ENCODE assay signal across 15 mouse cellular contexts in the genomic region with DNA sequence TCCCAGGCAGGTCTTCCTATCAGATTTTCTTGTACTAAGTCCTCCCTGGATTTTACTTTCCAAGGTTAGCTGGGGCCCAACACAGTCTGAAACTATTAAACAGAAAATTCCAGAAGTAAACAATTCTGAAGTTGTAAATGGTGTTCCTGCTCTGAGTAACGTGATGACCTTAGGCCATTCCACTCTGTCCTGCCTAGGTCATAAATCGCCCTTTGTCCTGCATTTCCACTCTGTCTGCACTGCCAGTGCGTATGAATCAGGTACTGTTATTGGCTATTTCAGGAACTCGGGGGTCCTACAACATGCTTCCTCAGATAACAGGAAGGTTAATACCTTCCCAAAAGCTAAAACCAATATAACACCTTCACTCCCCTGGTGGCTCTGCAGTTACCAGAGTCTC. TPM values are rescaled to one million over a fixed set of nuclear protein-coding genes. Genes with fewer than 3 reads are reported as not detected.
DNase-seq lines count a peak whose midpoint lies in the region; ATAC-seq and TF ChIP-seq lines count a peak whose summit lies in the region.
"Had no signal": no experiment of that assay in that cellular context is flagged by ENCODE, and none has a peak within 500 bp of the region (broad histone marks: within the 10 kb centered on the region; RNA-seq: fewer than 3 reads in every experiment).

No protein-coding gene starts in this region.

- H3K36me3 ChIP-seq in heart, embryonic 16.5 days (ENCODE audit: control insufficient read depth, insufficient read depth) = no peaks in the 10 kb centered on the region
- no peaks in the 10 kb centered on the region for H3K36me3 ChIP-seq in heart, embryonic 10.5 days
- H3K36me3 ChIP-seq in liver, adult 2 months (ENCODE audit: control insufficient read depth, insufficient read depth, low read length) = no peaks in the 10 kb centered on the region
- H3K36me3 ChIP-seq in liver, embryonic 11.5 days (ENCODE audit: control insufficient read depth, insufficient read depth, low read length) = no peaks in the 10 kb centered on the region
- no peaks in the 10 kb centered on the region for H3K36me3 ChIP-seq in kidney, postnatal 0 days (ENCODE audit: insufficient read depth, low read length)
- H3K36me3 ChIP-seq in midbrain, postnatal 0 days (ENCODE audit: insufficient read depth, low read length) = no peaks in the 10 kb centered on the region
- H3K36me3 ChIP-seq: embryonic facial prominence, embryonic 13.5 days; neural tube, embryonic 13.5 days had no signal

- no peak for TF ChIP-seq POLR2A in liver, adult 2 months (IDR thresholded peaks at IDR 0.05; ENCODE audit: extremely low read depth, insufficient read depth, low read length)

- no peaks in the 10 kb centered on the region for H3K27me3 ChIP-seq in heart, embryonic 16.5 days (ENCODE audit: control insufficient read depth, insufficient read depth, low read length)
- no peaks in the 10 kb centered on the region for H3K27me3 ChIP-seq in heart, embryonic 10.5 days (ENCODE audit: insufficient read depth, poor library complexity, severe bottlenecking)
- H3K27me3 ChIP-seq in liver, adult 2 months (ENCODE audit: control insufficient read depth, insufficient read depth, low read length) = no peaks in the 10 kb centered on the region
- H3K27me3 ChIP-seq in liver, embryonic 11.5 days (replicated peaks; ENCODE audit: control insufficient read depth, insufficient read depth, low read length) = no peaks in the 10 kb centered on the region
- H3K27me3 ChIP-seq in kidney, postnatal 0 days (ENCODE audit: insufficient read depth, low read length) = no peaks in the 10 kb centered on the region
- H3K27me3 ChIP-seq in midbrain, postnatal 0 days (ENCODE audit: insufficient read depth, low read length) = no peaks in the 10 kb centered on the region
- H3K27me3 ChIP-seq: embryonic facial prominence, embryonic 13.5 days; limb, embryonic 15.5 days had no signal

- DNase-seq in heart, embryonic 10.5 days (ENCODE audit: low spot score) = no peak
- DNase-seq in liver, adult 2 months (ENCODE audit: extremely low read depth, low read depth, low spot score) = peak; percentile 88
- DNase-seq in liver, embryonic 11.5 days (ENCODE audit: low spot score) = no peak
- DNase-seq in kidney, postnatal 0 days (ENCODE audit: low spot score) = peak; percentile 48
- no peak for DNase-seq in midbrain, postnatal 0 days (ENCODE audit: low spot score)
- DNase-seq: cerebellum, postnatal 10 days; heart, postnatal 4 days; spleen, adult 18-20 months; thymus, postnatal 36 days had no signal

- no peak overlapping the region for H3K4me3 ChIP-seq in heart, embryonic 16.5 days (ENCODE audit: low read length)
- H3K4me3 ChIP-seq in heart, embryonic 10.5 days = no peak overlapping the region
- no peak overlapping the region for H3K4me3 ChIP-seq in liver, adult 2 months (ENCODE audit: insufficient read depth, low read depth, low read length)
- H3K4me3 ChIP-seq in liver, embryonic 11.5 days (ENCODE audit: low read depth, low read length) = no peak overlapping the region
- H3K4me3 ChIP-seq in kidney, postnatal 0 days (replicated peaks; ENCODE audit: low read depth, low read length) = no peak overlapping the region
- no peak overlapping the region for H3K4me3 ChIP-seq in midbrain, postnatal 0 days (ENCODE audit: low read depth, low read length)
- H3K4me3 ChIP-seq: embryonic facial prominence, embryonic 13.5 days; limb, embryonic 15.5 days; neural tube, embryonic 13.5 days had no signal

- 61% methylated on average over 4 of the region's 4 CpGs for WGBS in heart, embryonic 16.5 days
- 65% methylated on average over 4 of the region's 4 CpGs for WGBS in heart, embryonic 10.5 days
- WGBS in liver, adult 2 months = 10% methylated on average over 4 of the region's 4 CpGs
- WGBS in liver, embryonic 11.5 days = 54% methylated on average over 4 of the region's 4 CpGs
- 27% methylated on average over 4 of the region's 4 CpGs for WGBS in kidney, postnatal 0 days
- 86% methylated on average over 4 of the region's 4 CpGs for WGBS in midbrain, postnatal 0 days

- peaks cover 5% of the 10 kb centered on the region; the same call in 1 of the 2 replicates for H3K4me1 ChIP-seq in heart, embryonic 16.5 days (ENCODE audit: control insufficient read depth, insufficient read depth, low read length)
- peaks cover 26% of the 10 kb centered on the region for H3K4me1 ChIP-seq in heart, embryonic 10.5 days
- peaks cover 8% of the 10 kb centered on the region for H3K4me1 ChIP-seq in liver, adult 2 months (ENCODE audit: control insufficient read depth, insufficient read depth, low read length)
- H3K4me1 ChIP-seq in liver, embryonic 11.5 days (replicated peaks; ENCODE audit: control insufficient read depth, insufficient read depth, low read length) = no peaks in the 10 kb centered on the region
- H3K4me1 ChIP-seq in kidney, postnatal 0 days (replicated peaks; ENCODE audit: insufficient read depth, low read length) = peaks cover 51% of the 10 kb centered on the region
- H3K4me1 ChIP-seq in midbrain, postnatal 0 days (ENCODE audit: insufficient read depth, low read length) = peaks cover 8% of the 10 kb centered on the region; the same call in 1 of the 2 replicates

- H3K27ac ChIP-seq in heart, embryonic 16.5 days (ENCODE audit: low read length) = peak overlapping the region; percentile 20; the same call in 1 of the 2 replicates
- H3K27ac ChIP-seq in heart, embryonic 10.5 days = no peak overlapping the region
- H3K27ac ChIP-seq in liver, adult 2 months (replicated peaks; ENCODE audit: insufficient read depth, low read depth, low read length) = peak overlapping the region; percentile 35
- no peak overlapping the region for H3K27ac ChIP-seq in liver, embryonic 11.5 days (ENCODE audit: low read depth, low read length)
- peak overlapping the region; percentile 77 for H3K27ac ChIP-seq in kidney, postnatal 0 days
- no peak overlapping the region for H3K27ac ChIP-seq in midbrain, postnatal 0 days (ENCODE audit: low read depth, low read length)
- H3K27ac ChIP-seq: embryonic facial prominence, embryonic 13.5 days had no signal

- no peak overlapping the region for H3K4me2 ChIP-seq in heart, embryonic 16.5 days (ENCODE audit: low read depth, low read length)
- H3K4me2 ChIP-seq in liver, embryonic 11.5 days = no peak overlapping the region
- H3K4me2 ChIP-seq in kidney, postnatal 0 days (ENCODE audit: low read length) = peak overlapping the region; percentile 26
- H3K4me2 ChIP-seq in midbrain, postnatal 0 days (ENCODE audit: low read depth, low read length, poor library complexity, severe bottlenecking) = no peak overlapping the region
- H3K4me2 ChIP-seq: embryonic facial prominence, embryonic 13.5 days; limb, embryonic 15.5 days; neural tube, embryonic 13.5 days had no signal

- no peaks in the 10 kb centered on the region for H3K9me3 ChIP-seq in heart, embryonic 16.5 days (replicated peaks; ENCODE audit: control insufficient read depth, low read length)
- H3K9me3 ChIP-seq in heart, embryonic 10.5 days = no peaks in the 10 kb centered on the region
- no peaks in the 10 kb centered on the region for H3K9me3 ChIP-seq in liver, embryonic 11.5 days (ENCODE audit: control insufficient read depth, low read length)
- H3K9me3 ChIP-seq in kidney, postnatal 0 days (replicated peaks; ENCODE audit: low read length) = no peaks in the 10 kb centered on the region
- H3K9me3 ChIP-seq in midbrain, postnatal 0 days (ENCODE audit: low read length) = no peaks in the 10 kb centered on the region
- H3K9me3 ChIP-seq: embryonic facial prominence, embryonic 13.5 days; limb, embryonic 15.5 days; neural tube, embryonic 13.5 days had no signal

- no peak overlapping the region for H3K9ac ChIP-seq in heart, embryonic 16.5 days (ENCODE audit: low read length)
- H3K9ac ChIP-seq in liver, adult 2 months (ENCODE audit: low read depth, low read length) = no peak overlapping the region
- H3K9ac ChIP-seq in liver, embryonic 11.5 days (ENCODE audit: low read depth, low read length) = no peak overlapping the region
- H3K9ac ChIP-seq in kidney, postnatal 0 days (ENCODE audit: low read depth, low read length) = no peak overlapping the region
- no peak overlapping the region for H3K9ac ChIP-seq in midbrain, postnatal 0 days (replicated peaks; ENCODE audit: low read length, poor library complexity, severe bottlenecking)
- H3K9ac ChIP-seq: embryonic facial prominence, embryonic 13.5 days; limb, embryonic 15.5 days; neural tube, embryonic 13.5 days had no signal

- ATAC-seq in heart, embryonic 16.5 days (replicated peaks; ENCODE audit: extremely low read depth, insufficient read depth, low FRiP score) = no peak
- ATAC-seq in liver, embryonic 11.5 days (replicated peaks; ENCODE audit: low FRiP score) = no peak
- ATAC-seq in common myeloid progenitor, adult 5-6 weeks (replicated peaks; ENCODE audit: low read depth, poor library complexity, severe bottlenecking) = peak; percentile 10; the same call in 1 of the 2 replicates
- ATAC-seq in kidney, postnatal 0 days (replicated peaks; ENCODE audit: low FRiP score, low read depth) = no peak
- no peak for ATAC-seq in midbrain, postnatal 0 days (ENCODE audit: low FRiP score)
- ATAC-seq: midbrain, embryonic 16.5 days had no signal

- H3K79me2 ChIP-seq in liver, adult 2 months (ENCODE audit: control insufficient read depth, insufficient read depth, low read length) = peaks cover 3% of the 10 kb centered on the region; the same call in 1 of the 2 replicates

- TF ChIP-seq CTCF in liver, adult 2 months (IDR thresholded peaks at IDR 0.05; ENCODE audit: low read depth, low read length) = no peak
- TF ChIP-seq CTCF in kidney, postnatal 0 days (IDR thresholded peaks at IDR 0.05; ENCODE audit: low read depth) = no peak
- TF ChIP-seq CTCF in midbrain, postnatal 0 days (IDR thresholded peaks at IDR 0.05) = no peak

RNA-seq across cellular contexts. Expression of a gene that starts 31.9 kb away (rescaled TPM):
- polyA plus RNA-seq in heart, embryonic 16.5 days (2015; fragmentation: Nextera tagmentation; extraction: Ambion mirVana) = 13.5 and 15.0 TPM in 2 replicates
- polyA plus RNA-seq in heart, embryonic 10.5 days (2016; fragmentation: Nextera tagmentation; extraction: Ambion mirVana) = 24.6 and 27.5 TPM in 2 replicates
- 4.5 and 7.6 TPM in 2 replicates for total RNA-seq in liver, adult 2 months (2014; rRNA removed)
- polyA plus RNA-seq in liver, adult 2 months (2012; rRNA removed) = 2.8 and 3.8 TPM in 2 replicates
- 17.9 TPM in 2 replicates for polyA plus RNA-seq in liver, embryonic 11.5 days (2014; fragmentation: Nextera tagmentation; extraction: Ambion mirVana)
- 9.2 and 12.0 TPM in 2 replicates for total RNA-seq in common myeloid progenitor, adult 5-6 weeks (2017)
- polyA plus RNA-seq in kidney, postnatal 0 days (2015; fragmentation: Nextera tagmentation; extraction: Ambion mirVana) = 20.4 and 23.3 TPM in 2 replicates
- total RNA-seq in midbrain, postnatal 0 days (2014; rRNA removed) = 25.0 and 26.6 TPM in 2 replicates
- polyA plus RNA-seq in midbrain, postnatal 0 days (2015; fragmentation: Nextera tagmentation; extraction: Ambion mirVana) = 17.6 and 18.4 TPM in 2 replicates

Comparison
In these comparisons a context has a peak if more than half of its experiments do, and no peak if none do; other contexts are left out.
1. H3K27ac ChIP-seq: peak in heart, embryonic 16.5 days (single experiment), liver, adult 2 months (single experiment) and kidney, postnatal 0 days (single experiment); none in heart, embryonic 10.5 days (single experiment), liver, embryonic 11.5 days (single experiment) and midbrain, postnatal 0 days (single experiment).
2. DNase-seq: peak in liver, adult 2 months (single experiment) and kidney, postnatal 0 days (single experiment); none in heart, embryonic 10.5 days (single experiment), liver, embryonic 11.5 days (single experiment) and midbrain, postnatal 0 days (single experiment).